Mouse (Mus musculus) kidney, adult 2 months (tissue): Measurements from ENCODE around the gene Kpnb1. TPM values are rescaled to one million over a fixed set of nuclear protein-coding genes. Genes with fewer than 3 reads are reported as not detected.
A peak's percentile ranks its signal among the peaks of the same experiment; 100 is the strongest.

ENCODE experiments used
- DNase-seq: peaks from one replicate; pipeline ENCODE4 v3.0.0; 2021
- H3K27ac ChIP-seq: fragments of 200-500 bp; 2 replicates; pipeline ENCODE4 v1.5.1; 2012; ENCODE audit warnings: low read depth, low read length, control low read depth, inconsistent platforms; ENCODE audit not compliant: insufficient read depth
- H3K27me3 ChIP-seq: fragments of 200-500 bp; replicated peaks from 2 replicates; pipeline ENCODE4 v1.6.1; 2012; ENCODE audit warnings: mild to moderate bottlenecking, moderate library complexity, low read length, inconsistent platforms; ENCODE audit not compliant: control insufficient read depth, insufficient read depth
- H3K36me3 ChIP-seq: fragments of 200-500 bp; 2 replicates; pipeline ENCODE4 v1.6.1; 2012; ENCODE audit warnings: mild to moderate bottlenecking, moderate library complexity, low read length, inconsistent platforms; ENCODE audit not compliant: control insufficient read depth, insufficient read depth
- H3K4me1 ChIP-seq: fragments of 200-500 bp; 2 replicates; pipeline ENCODE4 v1.6.1; 2011; ENCODE audit warnings: low read length; ENCODE audit not compliant: control insufficient read depth, insufficient read depth
- H3K4me3 ChIP-seq: fragments of 200-500 bp; 2 replicates; pipeline ENCODE4 v1.5.1; 2011; ENCODE audit warnings: mild to moderate bottlenecking, low read depth, low read length, control low read depth; ENCODE audit not compliant: insufficient read depth
- CTCF ChIP-seq: fragments of 200-500 bp; conservative IDR thresholded peaks from 2 replicates; pipeline ENCODE4 v1.5.1; 2011; ENCODE audit warnings: low read depth, mild to moderate bottlenecking, control low read depth, low read length, moderate library complexity, mixed read lengths; ENCODE audit not compliant: insufficient read depth, insufficient read length
- POLR2A ChIP-seq: fragments of 200-500 bp; IDR thresholded peaks from one replicate; pipeline ENCODE4 v1.6.1; 2011; ENCODE audit warnings: low read depth, low read length, control low read depth
- WGBS: fragments of 180-500 bp; shearing (Covaris S2); methylation state at CpG from one replicate; pipeline ENCODE4 v1.1.7; 2018; 5-methylcytosine and 5-hydroxymethylcytosine counted together
- polyA plus RNA-seq: library from polyadenylated mRNA; depleted of rRNA; stranded (reverse); fragments of >200 nt; gene quantifications from 2 replicates; pipeline ENCODE4 v1.2.3, GENCODE M21; 2012

Kpnb1 gene
- polyA plus RNA-seq, 1 experiment = 25.6 TPM

DNA sequence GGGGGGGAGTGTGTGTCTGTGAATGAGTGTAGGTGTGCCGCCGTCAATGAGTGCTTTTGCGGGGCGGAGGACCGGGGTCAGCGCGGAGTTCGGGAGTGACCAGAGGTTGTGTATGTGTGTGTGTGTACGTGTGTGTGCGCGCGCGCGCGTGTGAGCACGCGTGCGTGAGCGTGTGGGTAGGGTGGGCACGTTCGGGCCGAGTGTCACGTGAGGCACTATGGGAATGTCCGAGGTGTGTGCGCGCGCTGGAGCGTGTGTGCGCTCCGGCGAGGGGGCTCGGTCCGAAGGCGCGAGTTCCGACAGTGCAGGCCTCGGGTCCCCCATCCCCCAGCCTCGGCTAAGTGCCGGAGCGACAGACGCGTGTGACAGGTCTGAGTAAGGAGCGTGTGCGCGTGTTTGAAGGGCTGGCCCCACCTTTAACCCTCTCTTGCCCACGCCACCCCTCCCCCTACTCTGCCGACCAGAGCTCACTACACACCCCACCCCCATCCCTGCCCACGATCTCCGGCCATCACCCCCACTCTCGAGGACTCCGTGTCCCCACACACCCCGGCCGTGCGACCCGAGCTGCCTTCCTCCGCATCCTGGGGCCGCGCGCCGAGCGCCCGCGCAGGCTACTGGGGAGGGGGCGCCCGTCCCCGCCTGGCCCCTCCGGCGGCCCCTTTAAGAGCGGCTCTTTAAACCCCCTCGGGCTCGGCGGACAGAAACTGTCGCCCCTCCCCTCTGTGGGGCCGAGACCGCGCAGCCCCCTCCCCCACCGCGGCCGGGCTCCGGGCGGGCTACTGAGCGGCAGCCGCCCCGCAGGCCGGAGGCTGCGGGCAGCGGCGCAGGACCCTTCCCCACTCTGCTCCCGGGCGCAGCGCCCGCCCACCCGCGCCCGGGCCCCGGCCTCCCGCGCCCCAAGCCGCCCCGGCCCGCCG, 37.0 kb downstream of the Kpnb1 start:
- no peak for TF ChIP-seq CTCF
- TF ChIP-seq POLR2A = no peak

DNA sequence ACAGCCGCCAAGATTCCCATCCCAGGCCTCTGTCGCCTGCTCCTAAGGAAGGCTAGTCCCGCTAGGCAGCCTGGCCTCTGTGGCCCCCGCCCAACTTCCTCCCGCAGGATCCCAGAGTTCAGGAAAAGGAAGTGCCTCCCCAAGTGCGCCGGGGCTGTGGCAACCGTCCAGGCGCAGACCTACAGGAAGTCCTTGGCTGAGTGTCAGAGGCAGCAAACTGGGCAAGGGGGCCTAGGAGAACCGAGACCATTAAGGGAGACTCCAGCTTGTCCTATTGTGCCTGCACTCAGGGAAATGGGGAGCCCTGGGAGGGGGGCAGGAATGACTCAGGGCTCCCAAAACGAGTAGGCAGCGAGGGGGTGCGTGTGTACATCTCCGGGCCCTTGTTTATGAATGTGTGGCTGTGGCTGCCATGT, 37.7 kb downstream of the Kpnb1 start:
- Histone ChIP-seq H3K27ac (peak overlapping the region; percentile 88), H3K4me3 (peak overlapping the region; percentile 77), H3K36me3 (no peaks in the 10 kb centered on the region), H3K4me1 (no peaks in the 10 kb centered on the region), H3K27me3 (no peaks in the 10 kb centered on the region; the same call in 1 of the 2 replicates)
- TF ChIP-seq POLR2A = no peak
- WGBS = 7% methylated on average over 14 of the region's 14 CpGs
- peak; percentile 92 for DNase-seq

More for the DNA sequence above, 37.0 kb downstream of the Kpnb1 start:
- DNase-seq = peak; percentile 65
- Histone ChIP-seq H3K4me1 (no peaks in the 10 kb centered on the region), H3K36me3 (no peaks in the 10 kb centered on the region), H3K27me3 (no peaks in the 10 kb centered on the region; the same call in 1 of the 2 replicates), H3K27ac (peak overlapping the region; percentile 83), H3K4me3 (peak overlapping the region; percentile 77)
- under 1% methylated on average over 86 of the region's 102 CpGs for WGBS

DNA sequence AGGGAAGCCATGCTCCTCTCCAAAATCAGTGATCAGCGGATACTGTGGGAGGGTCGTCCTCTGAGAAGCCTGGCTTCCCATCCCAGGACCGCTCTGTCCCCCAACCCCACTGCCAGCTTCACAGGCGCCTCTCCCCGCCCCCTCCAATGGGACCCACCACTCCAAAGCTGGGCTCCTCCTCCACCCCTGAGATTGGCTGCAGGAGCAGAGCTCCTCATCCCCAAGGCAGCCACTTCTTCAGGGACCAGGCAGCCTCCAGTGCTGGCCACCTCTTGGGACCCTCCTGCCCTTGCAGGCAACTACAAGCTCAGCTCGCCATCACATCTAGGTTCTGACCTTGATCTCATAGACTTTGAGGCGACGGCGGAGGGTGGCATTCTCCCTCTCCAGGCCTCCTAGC, 38.7 kb downstream of the Kpnb1 start:
- DNase-seq = no peak
- Histone ChIP-seq H3K4me3 (peak overlapping the region; percentile 57), H3K27ac (no peak overlapping the region), H3K27me3 (no peaks in the 10 kb centered on the region; the same call in 1 of the 2 replicates), H3K36me3 (no peaks in the 10 kb centered on the region), H3K4me1 (no peaks in the 10 kb centered on the region)
- TF ChIP-seq POLR2A (no peak), CTCF (no peak)
- 49% methylated on average over 9 of the region's 9 CpGs for WGBS

DNA sequence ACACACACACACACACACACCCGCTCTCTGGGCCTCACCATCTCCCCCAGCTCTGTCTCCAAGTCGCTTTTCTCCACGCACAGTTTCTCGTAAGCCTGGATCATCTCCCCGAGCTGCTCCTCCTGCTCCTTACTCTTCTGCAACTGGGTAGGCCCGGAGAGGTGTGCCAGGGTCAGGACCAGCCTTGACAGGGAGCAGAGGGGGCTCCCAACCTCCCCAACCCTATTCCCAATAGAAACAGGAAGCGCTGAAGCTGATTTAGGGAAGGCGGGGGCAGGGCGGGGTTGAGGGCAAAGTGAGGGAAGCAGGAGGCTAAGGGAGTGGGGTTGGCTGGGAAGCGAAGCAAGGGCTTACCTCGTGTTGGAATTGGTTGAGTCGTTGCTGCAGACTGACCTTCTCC, 39.1 kb downstream of the Kpnb1 start:
- DNase-seq = no peak
- Histone ChIP-seq H3K4me1 (no peaks in the 10 kb centered on the region), H3K36me3 (no peaks in the 10 kb centered on the region), H3K27ac (no peak overlapping the region), H3K4me3 (peak overlapping the region; percentile 57), H3K27me3 (no peaks in the 10 kb centered on the region; the same call in 1 of the 2 replicates)
- TF ChIP-seq CTCF (no peak), POLR2A (no peak)
- WGBS = 49% methylated on average over 12 of the region's 12 CpGs

DNA sequence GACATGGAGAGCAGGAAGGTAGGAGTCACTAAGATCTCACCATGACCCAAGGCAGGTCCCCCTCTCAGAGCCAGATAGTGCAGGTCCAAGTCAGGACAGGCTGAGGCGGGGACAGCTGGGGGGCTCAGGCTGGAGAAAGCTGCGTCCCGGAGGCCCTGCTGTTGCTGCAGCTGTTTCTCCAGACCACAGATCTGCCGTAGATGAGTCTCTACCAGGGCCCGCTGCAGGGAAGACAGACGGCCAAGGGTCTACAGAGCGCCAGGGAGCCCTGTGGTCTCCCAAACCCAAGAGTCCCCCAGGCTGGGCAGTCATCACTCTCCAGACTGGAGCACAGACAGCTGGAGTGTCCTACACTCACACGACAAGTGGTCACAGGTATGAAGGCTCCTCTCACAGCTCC, 40.3 kb downstream of the Kpnb1 start:
- DNase-seq = no peak
- WGBS = 93% methylated on average over 8 of the region's 8 CpGs
- Histone ChIP-seq H3K27me3 (no peaks in the 10 kb centered on the region; the same call in 1 of the 2 replicates), H3K27ac (no peak overlapping the region), H3K4me1 (no peaks in the 10 kb centered on the region), H3K4me3 (no peak overlapping the region), H3K36me3 (no peaks in the 10 kb centered on the region)
- TF ChIP-seq CTCF (no peak), POLR2A (no peak)

DNA sequence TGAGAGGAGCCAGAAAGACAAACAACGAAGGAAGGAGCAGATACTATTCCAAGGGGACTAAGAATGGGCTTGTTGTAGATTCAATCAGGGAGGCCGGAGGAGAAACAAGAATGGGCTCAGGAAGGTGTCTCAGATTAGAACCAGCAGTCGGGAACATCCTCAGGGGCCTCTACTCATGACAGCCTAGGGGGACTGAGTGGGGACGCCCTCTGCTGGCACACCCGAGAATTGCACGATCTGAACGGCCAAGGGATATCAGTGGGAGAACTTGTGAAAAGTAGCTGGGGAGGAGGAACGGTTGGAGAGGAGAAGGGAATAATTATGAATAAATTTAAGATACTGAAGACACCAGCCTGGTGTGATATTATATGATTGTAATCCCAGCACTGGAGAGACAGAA, 41.0 kb downstream of the Kpnb1 start:
- peak; percentile 67 for DNase-seq
- WGBS = 12% methylated on average over 8 of the region's 8 CpGs

DNA sequence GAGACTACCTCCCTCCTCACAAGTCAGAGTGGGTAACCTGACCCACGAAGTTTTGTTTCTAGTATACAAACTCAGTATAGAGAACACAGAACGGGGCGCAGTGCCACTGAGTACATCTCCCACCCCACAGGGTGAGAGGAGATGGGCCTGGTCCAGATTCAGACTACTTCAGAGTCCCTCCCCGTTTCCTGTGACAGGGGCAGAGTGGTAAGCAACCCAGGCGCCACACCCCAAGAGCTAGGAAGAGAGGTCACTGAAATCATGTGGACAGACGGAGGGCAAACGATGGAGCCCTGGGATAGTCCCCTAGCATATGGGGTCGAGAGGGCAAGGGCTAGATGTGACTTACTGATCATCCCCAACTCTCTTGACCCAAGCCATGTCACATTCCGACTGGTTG, 41.7 kb downstream of the Kpnb1 start:
- WGBS = 66% methylated on average over 9 of the region's 9 CpGs
- Histone ChIP-seq H3K36me3 (no peaks in the 10 kb centered on the region), H3K27me3 (no peaks in the 10 kb centered on the region; the same call in 1 of the 2 replicates), H3K4me1 (no peaks in the 10 kb centered on the region), H3K4me3 (no peak overlapping the region), H3K27ac (no peak overlapping the region)
- TF ChIP-seq CTCF = no peak
- no peak for TF ChIP-seq POLR2A
- DNase-seq = no peak

More for the DNA sequence above, 41.0 kb downstream of the Kpnb1 start:
- TF ChIP-seq POLR2A = no peak
- peak; percentile 89 for TF ChIP-seq CTCF
- no peak overlapping the region for H3K27ac ChIP-seq
- H3K4me1 ChIP-seq = no peaks in the 10 kb centered on the region
- no peak overlapping the region for H3K4me3 ChIP-seq
- no peaks in the 10 kb centered on the region; the same call in 1 of the 2 replicates for H3K27me3 ChIP-seq
- H3K36me3 ChIP-seq = no peaks in the 10 kb centered on the region
